Mouse (Mus musculus) c-Kit-positive CD71-positive TER-119-negative erythroid progenitor cells, embryonic 14.5 days (primary cell): ENCODE measurements around the gene Nf2.

Experiments
- DNase-seq: peaks from one replicate; pipeline ENCODE4 v3.0.0-alpha.2; 2013; ENCODE audit warnings: low read depth

Gene Nf2

DNA sequence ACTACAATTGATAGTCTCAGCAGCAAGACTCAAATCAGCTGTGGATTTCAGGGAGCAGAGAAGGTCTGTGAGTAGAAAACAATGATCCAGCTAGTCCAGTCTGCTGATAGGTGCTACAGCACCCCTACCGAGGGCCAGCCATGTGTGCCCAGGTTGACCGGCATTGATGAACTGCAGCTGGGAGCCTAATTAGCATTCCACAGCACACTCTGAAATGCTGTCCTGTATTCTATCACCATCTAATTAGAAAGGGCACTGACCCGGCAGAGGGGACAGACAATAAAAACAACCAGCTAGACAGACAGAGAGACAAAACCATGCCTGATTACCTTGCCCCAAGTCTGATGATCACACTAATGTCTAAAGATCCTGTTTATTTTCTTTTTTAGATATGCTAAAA, 56.3 kb downstream of the Nf2 start:
- DNase-seq: no peak

GRCm38 (mm10) chr11:4791549-4791948, 57.8 kb downstream of the Nf2 start:
- DNase-seq: no peak

- no peak for DNase-seq
Measured at GRCm38 (mm10) chr11:4789691-4790090, 59.6 kb downstream of the Nf2 start.

DNA sequence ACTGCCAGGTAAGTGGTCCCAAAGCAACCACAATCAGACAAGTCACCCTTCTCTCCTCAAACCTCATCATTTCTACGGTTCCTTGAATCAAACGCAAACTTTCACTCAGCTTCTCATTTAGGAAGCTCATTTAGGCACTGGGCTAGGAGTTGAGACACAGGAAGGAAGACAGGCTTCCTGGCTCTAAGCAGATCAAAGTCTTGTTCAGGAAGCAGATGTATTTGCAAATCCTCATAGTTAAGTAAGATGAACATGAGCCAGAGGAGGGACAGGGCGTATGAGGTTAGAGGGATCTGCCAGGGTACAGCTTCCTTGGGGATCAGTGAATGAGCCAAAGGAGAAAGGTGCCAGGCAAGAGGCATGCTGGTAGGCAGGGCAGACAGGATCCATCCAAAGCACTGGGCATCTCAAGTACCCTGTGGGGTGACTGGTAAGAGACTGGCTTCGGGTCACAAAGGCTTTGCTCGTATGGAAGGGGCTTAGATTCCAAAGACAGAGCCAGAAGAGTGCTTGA, 64.7 kb downstream of the Nf2 start:
- DNase-seq: no peak

- DNase-seq: no peak
Measured at GRCm38 (mm10) chr11:4783116-4783515, 66.2 kb downstream of the Nf2 start.

GRCm38 (mm10) chr11:4780927-4781326, 68.4 kb downstream of the Nf2 start:
- DNase-seq: no peak

DNA sequence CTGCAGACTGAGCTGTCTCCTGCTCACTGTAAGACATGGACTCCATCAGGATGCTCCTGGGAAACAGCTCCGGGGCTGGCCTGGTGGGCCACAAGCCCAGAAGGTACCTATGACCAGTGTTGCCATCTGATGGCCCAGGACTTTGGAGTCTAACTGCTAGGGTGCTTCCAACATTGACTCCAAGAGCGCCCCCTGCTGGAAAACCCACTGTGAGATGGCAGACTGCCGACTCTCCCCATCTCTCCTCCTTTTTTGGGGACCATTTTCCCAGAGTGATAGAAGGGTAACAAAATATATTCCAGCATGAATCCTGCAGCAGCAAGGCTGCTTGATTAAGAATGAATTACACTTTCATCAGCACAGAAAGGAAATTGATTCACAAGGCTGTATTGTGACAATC, 76.4 kb downstream of the Nf2 start:
- peak; percentile 38 for DNase-seq

GRCm38 (mm10) chr11:4771756-4772155, 77.6 kb downstream of the Nf2 start:
- no peak for DNase-seq

DNA sequence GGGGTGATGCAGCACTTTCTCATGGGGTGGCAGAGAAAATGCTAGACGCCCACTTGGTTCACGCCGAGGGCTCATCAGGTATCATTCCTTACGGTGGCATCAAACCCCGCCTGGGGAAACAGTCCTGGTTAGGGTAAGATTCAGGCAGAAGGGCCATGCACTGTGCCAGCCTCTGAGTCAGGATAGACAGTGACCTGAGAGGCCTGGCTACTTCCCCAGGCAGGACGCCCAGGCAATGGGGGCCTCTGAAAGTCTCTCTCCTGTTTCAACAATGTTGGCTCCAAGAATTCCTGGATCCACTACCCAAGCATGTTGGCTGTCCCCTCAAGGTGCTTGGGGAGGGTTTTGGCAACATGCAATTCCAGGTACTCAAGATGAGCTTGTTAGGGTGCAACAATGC, 79.5 kb downstream of the Nf2 start:
- no peak for DNase-seq

- DNase-seq: no peak
Measured at GRCm38 (mm10) chr11:4769293-4769692, 80.0 kb downstream of the Nf2 start.

GRCm38 (mm10) chr11:4768399-4768798, 80.9 kb downstream of the Nf2 start:
- DNase-seq: no peak

DNA sequence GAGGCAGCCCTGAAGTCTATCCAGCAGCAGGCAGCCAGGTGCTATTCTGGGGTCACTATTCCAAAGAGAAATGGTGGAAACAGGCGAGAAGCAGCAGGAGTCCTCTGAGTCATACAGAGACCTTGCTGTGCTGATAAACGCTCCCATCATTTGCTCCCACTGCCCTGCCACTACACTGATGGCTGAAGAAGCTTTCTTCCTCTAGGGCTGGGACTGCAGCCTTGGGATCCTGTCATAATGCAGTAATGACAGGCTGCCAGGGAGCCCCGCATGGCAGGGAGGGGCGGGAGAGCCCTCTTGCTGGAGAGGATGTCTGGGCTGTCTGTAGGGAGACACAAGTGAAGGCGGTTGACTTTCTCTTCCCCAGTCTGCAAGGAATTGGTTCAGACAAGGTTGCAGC, 84.9 kb downstream of the Nf2 start:
- no peak for DNase-seq

DNA sequence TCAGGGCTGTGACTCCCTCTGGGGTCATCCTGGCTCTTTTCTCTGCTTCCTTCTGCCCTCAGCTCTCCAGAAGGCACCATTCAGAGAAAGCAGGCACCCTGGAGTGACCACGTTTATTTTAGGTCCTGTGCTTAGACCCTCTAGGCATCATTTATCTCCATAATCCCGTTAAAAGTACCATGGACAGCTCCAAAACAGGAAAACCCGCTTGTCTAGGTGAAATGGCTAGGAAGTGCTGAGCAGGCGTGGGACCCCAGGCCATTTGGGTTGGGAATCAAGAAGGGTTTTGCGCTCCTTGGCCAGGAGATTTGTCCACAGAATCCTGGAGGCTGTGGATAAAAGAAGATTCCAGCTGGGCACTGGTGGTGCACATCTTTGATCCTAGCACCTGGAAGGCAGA, 85.7 kb downstream of the Nf2 start:
- DNase-seq: no peak

DNA sequence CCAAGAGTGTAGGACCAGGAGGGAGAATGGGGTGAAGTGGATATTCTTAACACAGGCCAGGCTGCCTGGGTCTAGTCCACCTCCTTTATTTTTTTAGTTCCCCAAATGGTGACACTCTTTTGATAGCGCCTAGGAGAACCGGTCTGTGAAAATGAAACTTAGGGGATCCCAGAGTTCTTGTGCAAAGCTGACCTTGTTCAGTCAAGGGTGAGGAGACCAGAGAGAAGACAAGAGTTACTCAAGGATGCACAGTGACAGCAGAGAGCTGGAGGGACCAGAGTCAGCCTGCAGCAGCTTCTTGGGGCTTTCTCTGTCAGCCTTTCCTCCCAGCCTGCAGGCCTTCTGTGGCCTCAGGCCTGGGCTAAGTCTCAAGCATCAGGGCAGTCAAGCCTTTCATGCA, 86.8 kb downstream of the Nf2 start:
- no peak for DNase-seq

GRCm38 (mm10) chr11:4761991-4762390, 87.3 kb downstream of the Nf2 start:
- DNase-seq: no peak

DNA sequence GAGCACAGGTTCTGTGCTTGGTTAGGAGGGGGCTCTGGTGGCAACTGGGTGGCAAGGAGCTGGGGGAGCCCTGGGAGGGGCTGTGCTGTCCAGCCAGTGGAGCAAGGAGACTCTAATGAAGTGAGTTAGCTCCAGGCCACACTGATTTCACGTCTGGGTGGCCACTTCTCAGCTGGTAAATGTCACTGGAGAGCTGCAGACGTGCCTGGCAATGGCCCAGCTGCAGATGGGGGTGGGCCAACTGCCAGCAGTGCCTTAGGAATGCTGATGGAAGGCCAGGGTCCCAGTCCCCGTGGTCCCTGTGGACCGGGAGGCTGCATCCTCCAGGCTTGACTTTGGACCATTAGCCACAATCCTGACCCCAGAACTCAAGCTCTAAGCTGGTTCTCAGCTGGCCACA, 88.9 kb downstream of the Nf2 start:
- no peak for DNase-seq

GRCm38 (mm10) chr11:4757789-4758158, 91.6 kb downstream of the Nf2 start:
- no peak for DNase-seq

GRCm38 (mm10) chr11:4756984-4757788, 92.2 kb downstream of the Nf2 start:
- no peak for DNase-seq

GRCm38 (mm10) chr11:4756460-4756859, 92.9 kb downstream of the Nf2 start:
- no peak for DNase-seq

- no peak for DNase-seq
Measured at GRCm38 (mm10) chr11:4754867-4755266, 94.5 kb downstream of the Nf2 start.

DNA sequence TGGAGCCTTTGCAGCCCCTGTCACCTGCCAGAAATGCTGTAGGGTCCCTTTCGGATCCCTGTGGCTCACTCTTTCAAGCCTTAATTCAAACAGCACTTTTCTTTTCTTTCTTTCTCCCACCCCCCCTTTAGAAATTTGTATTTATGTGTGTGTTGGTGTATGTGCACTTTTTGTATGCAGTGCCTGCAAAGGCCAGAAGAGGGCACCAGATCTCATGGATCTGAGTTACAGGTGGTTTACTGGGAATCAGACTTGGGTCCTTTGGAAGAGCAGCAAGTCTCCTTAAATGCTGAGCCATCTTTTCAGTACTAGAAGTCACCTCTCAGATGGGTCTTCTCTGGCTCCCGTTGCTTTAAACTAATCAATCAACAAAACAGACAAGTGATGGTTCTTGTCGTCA, 95.3 kb downstream of the Nf2 start:
- no peak for DNase-seq

GRCm38 (mm10) chr11:4752836-4753235, 96.5 kb downstream of the Nf2 start:
- DNase-seq: no peak

- peak; percentile 58 for DNase-seq
Measured at GRCm38 (mm10) chr11:4750263-4750662, 99.1 kb downstream of the Nf2 start.

DNA sequence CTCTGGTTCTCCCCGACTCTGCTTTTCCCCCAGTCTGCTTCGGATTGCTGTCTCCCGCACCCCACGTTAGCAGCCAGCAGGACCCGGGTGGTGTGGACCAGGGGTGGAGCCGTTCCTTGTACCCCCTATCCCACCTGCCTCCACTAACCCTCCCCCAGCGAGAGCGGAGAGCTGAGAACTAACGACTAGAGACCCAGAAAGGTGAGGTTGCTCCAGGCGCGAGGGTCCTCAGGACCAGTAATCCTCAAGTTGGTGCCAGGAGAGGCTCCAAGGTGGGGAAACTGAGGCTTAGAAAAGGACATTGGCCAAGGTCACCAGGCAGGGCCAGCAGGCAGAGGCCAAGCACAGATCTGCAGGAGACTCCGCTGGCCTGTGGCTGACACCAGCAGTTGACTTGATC, 102.1 kb downstream of the Nf2 start:
- DNase-seq: no peak
